Mouse (Mus musculus) cerebellum, adult 2 months (tissue): ENCODE results near the gene Tnip2. TPM values are rescaled to one million over a fixed set of nuclear protein-coding genes. Genes with fewer than 3 reads are reported as not detected.
A peak's percentile ranks its signal among the peaks of the same experiment; 100 is the strongest.

Experiments
- DNase-seq, 2 experiments: peaks; one replicate each; pipeline ENCODE4 v3.0.0; 2021
- H3K27ac ChIP-seq: fragments of 200-500 bp; 2 replicates; pipeline ENCODE4 v1.5.1; 2012; ENCODE audit warnings: low read length, control low read depth, inconsistent platforms; ENCODE audit not compliant: insufficient read depth
- H3K27me3 ChIP-seq: fragments of 200-500 bp; 2 replicates; pipeline ENCODE4 v1.6.1; 2012; ENCODE audit warnings: inconsistent platforms, mild to moderate bottlenecking, low read length, moderate library complexity; ENCODE audit not compliant: control insufficient read depth, insufficient read depth
- H3K4me1 ChIP-seq: fragments of 200-500 bp; 2 replicates; pipeline ENCODE4 v1.6.1; 2011; ENCODE audit warnings: low read length; ENCODE audit not compliant: control insufficient read depth, insufficient read depth
- H3K4me3 ChIP-seq: fragments of 200-500 bp; replicated peaks from 2 replicates; pipeline ENCODE3; 2011; ENCODE audit warnings: mild to moderate bottlenecking, low read depth, low read length, control low read depth; ENCODE audit not compliant: insufficient read depth
- CTCF ChIP-seq: fragments of 200-500 bp; IDR thresholded peaks from 2 replicates; pipeline ENCODE4 v1.5.1; 2011; ENCODE audit warnings: low read depth, mild to moderate bottlenecking, control low read depth, low read length, moderate library complexity, borderline replicate concordance; ENCODE audit not compliant: insufficient read depth
- POLR2A ChIP-seq: fragments of 200-500 bp; IDR thresholded peaks from 2 replicates; pipeline ENCODE4 v1.6.1; 2011; ENCODE audit warnings: low read length, control low read depth, borderline replicate concordance; ENCODE audit not compliant: insufficient read depth
- WGBS: fragments of 180-500 bp; shearing (Covaris S2); methylation state at CpG from one replicate; pipeline ENCODE4 v1.1.7; 2018; 5-methylcytosine and 5-hydroxymethylcytosine counted together
- polyA plus RNA-seq: library from polyadenylated mRNA; depleted of rRNA; stranded (reverse); fragments of >200 nt; gene quantifications from 2 replicates; pipeline ENCODE4 v1.2.3, GENCODE M21; 2012

The Tnip2 gene
- polyA plus RNA-seq, 1 experiment = 10.0 TPM

- TF ChIP-seq CTCF (no peak), POLR2A (no peak)
- no peak overlapping the region for H3K4me3 ChIP-seq
- no peaks in the 10 kb centered on the region for H3K4me1 ChIP-seq
- no peaks in the 10 kb centered on the region for H3K27me3 ChIP-seq
- WGBS = 86% methylated on average over 9 of the region's 9 CpGs
- H3K27ac ChIP-seq = no peak overlapping the region
- no peak for DNase-seq
Measured at GRCm38 (mm10) chr5:34519389-34519910, 5.7 kb upstream of the Tnip2 start.

GRCm38 (mm10) chr5:34517913-34518312, 4.1 kb upstream of the Tnip2 start:
- WGBS = 24% methylated on average over 3 of the region's 3 CpGs
- no peak overlapping the region for H3K27ac ChIP-seq
- H3K4me1 ChIP-seq = no peaks in the 10 kb centered on the region
- H3K4me3 ChIP-seq = no peak overlapping the region
- H3K27me3 ChIP-seq = no peaks in the 10 kb centered on the region
- peak; percentile 53 to 75 for DNase-seq
- TF ChIP-seq POLR2A (no peak), CTCF (peak; percentile 90)

GRCm38 (mm10) chr5:34515096-34515495, 1.3 kb upstream of the Tnip2 start:
- H3K4me1 ChIP-seq = no peaks in the 10 kb centered on the region

GRCm38 (mm10) chr5:34514218-34514566, 401 bp upstream of the Tnip2 start:
- peak overlapping the region; percentile 4 for H3K4me3 ChIP-seq
- H3K27me3 ChIP-seq = no peaks in the 10 kb centered on the region
- no peak for DNase-seq
- no peak for TF ChIP-seq CTCF
- TF ChIP-seq POLR2A = no peak
- 32% methylated on average over 7 of the region's 7 CpGs for WGBS
- no peak overlapping the region for H3K27ac ChIP-seq
- H3K4me1 ChIP-seq = no peaks in the 10 kb centered on the region

More at GRCm38 (mm10) chr5:34515096-34515495, 1.3 kb upstream of the Tnip2 start:
- Histone ChIP-seq H3K27ac (no peak overlapping the region), H3K27me3 (no peaks in the 10 kb centered on the region), H3K4me3 (no peak overlapping the region)
- no peak for DNase-seq
- TF ChIP-seq CTCF (no peak), POLR2A (no peak)

GRCm38 (mm10) chr5:34512486-34512885, 1.3 kb downstream of the Tnip2 start:
- no peak for DNase-seq
- TF ChIP-seq CTCF (no peak), POLR2A (no peak)
- WGBS = 90% methylated on average over 3 of the region's 3 CpGs
- no peaks in the 10 kb centered on the region for H3K4me1 ChIP-seq
- H3K27me3 ChIP-seq = no peaks in the 10 kb centered on the region
- no peak overlapping the region for H3K27ac ChIP-seq
- H3K4me3 ChIP-seq = no peak overlapping the region

GRCm38 (mm10) chr5:34502821-34503220, 11.0 kb downstream of the Tnip2 start:
- WGBS = 14% methylated on average over 6 of the region's 6 CpGs
- no peak for DNase-seq
- peaks cover 11% of the 10 kb centered on the region for H3K4me1 ChIP-seq
- no peak overlapping the region for H3K4me3 ChIP-seq
- H3K27ac ChIP-seq = no peak overlapping the region
- no peaks in the 10 kb centered on the region for H3K27me3 ChIP-seq
- no peak for TF ChIP-seq POLR2A

GRCm38 (mm10) chr5:34502411-34502810, 11.4 kb downstream of the Tnip2 start:
- H3K27ac ChIP-seq = no peak overlapping the region
- H3K4me3 ChIP-seq = no peak overlapping the region
- H3K4me1 ChIP-seq = peaks cover 11% of the 10 kb centered on the region
- WGBS = 78% methylated on average over 1 of the region's 1 CpGs
- H3K27me3 ChIP-seq = no peaks in the 10 kb centered on the region
- TF ChIP-seq POLR2A (no peak), CTCF (no peak)
- DNase-seq = no peak

GRCm38 (mm10) chr5:34501588-34501987, 12.2 kb downstream of the Tnip2 start:
- H3K27me3 ChIP-seq = no peaks in the 10 kb centered on the region
- 92% methylated on average over 3 of the region's 3 CpGs for WGBS
- H3K4me3 ChIP-seq = no peak overlapping the region
- TF ChIP-seq CTCF = no peak
- no peak for TF ChIP-seq POLR2A
- H3K4me1 ChIP-seq = peaks cover 11% of the 10 kb centered on the region
- no peak for DNase-seq
- H3K27ac ChIP-seq = no peak overlapping the region
